Mouse (Mus musculus) A20 (cell line): Measurements from ENCODE around the gene Zfp619.
A peak's percentile ranks its signal among the peaks of the same experiment; 100 is the strongest.
"Not testable (repeated sequence)": the region's sequence is repeated elsewhere in the genome, so short reads cannot be mapped to it uniquely, and the experiment has no call there.

Experiments
- DNase-seq: peaks from one replicate; pipeline ENCODE4 v3.0.0-alpha.2; 2011; ENCODE audit warnings: low read depth, low spot score

Gene Zfp619

DNA sequence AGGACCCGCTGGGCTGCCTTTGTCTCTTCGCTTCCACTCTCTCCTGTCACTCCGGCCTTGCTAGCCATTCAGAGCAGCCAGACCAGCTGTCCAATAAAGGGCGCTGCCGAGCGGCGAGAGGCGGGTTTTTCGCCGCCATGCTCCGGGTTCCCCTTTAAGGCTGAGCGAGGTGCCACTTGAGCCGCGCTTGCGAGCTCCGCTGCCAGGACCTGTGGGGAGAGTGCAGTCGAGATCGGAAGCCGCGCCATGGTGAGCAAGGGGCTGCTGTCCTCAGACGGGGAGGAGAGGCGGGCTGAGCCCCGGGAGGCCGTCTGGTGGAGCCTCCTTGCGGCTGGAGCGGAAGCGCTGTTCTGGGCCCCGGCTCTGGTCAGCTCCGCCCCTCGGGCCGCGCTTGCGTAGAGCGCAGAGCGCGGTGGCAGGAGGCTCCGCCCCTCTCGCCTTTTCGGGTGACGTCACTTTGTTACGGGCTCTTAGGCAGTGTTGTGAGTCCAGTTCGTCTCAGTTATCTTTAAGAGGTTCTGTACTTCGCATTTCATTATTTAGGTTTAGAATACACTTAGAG, at the start of gene Zfp619:
Gene Zfp619 (plus strand): TSS at position 151 of the 562 bp plus-strand sequence.
- DNase-seq = peak; percentile 89

- no peak for DNase-seq
Observed at GRCm38 (mm10) chr7:39479013-39479412, 38.6 kb upstream of the Zfp619 start.

DNA sequence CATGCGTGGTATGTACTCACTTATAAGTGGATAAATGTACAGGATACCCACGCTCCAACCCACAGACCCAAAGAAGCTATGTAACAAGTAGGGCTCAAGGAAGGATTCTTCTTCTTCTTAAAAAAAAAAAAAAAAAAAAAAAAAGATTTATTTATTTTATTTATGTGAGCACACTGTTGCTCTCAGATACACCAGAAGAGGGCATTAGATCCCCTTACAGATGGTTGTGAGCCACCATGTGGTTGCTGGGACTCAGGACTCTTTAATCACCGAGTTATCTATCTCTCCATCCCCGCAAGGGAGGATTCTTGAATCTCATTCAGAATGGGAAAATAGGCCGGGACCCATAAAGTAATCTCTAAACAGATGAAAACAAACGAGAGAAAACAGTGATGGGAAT, 33.2 kb upstream of the Zfp619 start:
- DNase-seq = no peak

DNA sequence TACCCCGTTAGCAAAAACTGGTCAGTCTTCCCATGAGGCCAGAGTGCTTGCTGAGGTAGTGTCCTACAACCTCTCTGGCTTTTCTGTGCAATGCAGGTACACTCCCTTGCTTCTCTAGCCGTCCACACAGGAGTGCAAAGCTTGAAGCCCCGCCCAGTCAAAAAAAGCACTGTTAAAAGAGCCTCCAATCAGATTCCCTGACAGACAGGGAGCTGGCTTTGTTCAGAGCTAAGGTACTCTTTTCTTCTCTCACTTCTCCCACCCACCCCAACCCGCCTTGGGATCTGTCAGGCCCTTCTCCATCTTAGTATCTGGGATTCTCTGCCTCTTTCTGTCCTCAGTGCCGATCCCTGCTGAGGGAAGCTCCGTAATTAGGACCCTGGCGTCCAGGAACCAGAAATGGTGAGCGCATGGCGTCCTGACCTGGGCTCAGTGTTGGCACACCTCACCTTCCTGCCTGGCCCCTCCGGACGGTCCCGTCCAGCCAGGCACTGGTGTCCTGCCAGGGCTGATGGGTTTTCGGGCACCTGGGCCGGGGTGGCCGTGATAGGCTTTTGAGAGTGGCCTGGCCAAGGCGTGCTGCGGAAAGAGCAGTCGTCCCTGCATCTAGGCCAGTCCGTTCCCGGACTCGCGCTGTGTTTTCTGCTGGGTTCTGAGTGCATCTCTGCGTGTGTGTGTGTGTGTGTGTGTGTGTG, 30.3 kb upstream of the Zfp619 start:
- no peak for DNase-seq

- no peak for DNase-seq
Observed at GRCm38 (mm10) chr7:39487854-39488205, 29.7 kb upstream of the Zfp619 start.

- no peak for DNase-seq
Observed at GRCm38 (mm10) chr7:39494646-39495045, 22.9 kb upstream of the Zfp619 start.

DNA sequence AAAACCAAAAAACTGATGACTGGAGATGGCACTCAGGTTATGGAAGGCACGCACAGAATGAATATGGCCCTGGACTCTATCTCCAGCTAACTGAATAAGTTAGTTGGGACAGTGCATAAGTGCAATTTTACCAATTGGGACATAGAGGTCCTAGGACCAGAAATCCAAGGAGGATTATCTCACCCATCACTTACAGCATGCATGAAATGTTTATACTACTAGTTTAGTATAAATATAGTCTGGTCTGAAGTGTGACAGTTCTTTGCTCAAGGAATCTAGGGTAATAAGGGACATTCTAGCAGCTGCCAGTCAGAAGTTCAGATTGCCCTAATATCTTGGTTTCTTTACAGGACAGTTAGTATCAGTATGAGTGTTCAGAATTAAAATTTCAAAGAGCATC, 13.5 kb upstream of the Zfp619 start:
- no peak for DNase-seq

DNA sequence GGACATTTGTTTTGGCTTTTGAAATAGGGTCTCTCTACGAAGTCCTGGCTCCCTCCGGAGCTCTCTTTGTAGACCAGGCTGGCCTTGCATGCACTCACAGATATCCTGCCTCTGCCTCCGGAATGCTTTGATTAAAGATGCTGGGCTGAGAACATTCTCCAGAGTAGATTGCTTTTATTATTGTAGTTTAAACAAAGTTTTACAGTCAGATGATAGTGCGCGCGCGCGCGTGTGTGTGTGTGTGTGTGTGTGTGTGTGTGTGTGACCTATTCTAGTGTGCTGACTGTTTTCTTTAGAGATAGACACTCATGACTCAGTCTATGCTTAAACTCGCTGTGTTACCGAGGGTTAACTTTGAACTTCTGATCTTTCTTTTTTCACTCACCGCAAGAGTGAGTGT, 796 bp downstream of the Zfp619 start:
- no peak for DNase-seq

DNA sequence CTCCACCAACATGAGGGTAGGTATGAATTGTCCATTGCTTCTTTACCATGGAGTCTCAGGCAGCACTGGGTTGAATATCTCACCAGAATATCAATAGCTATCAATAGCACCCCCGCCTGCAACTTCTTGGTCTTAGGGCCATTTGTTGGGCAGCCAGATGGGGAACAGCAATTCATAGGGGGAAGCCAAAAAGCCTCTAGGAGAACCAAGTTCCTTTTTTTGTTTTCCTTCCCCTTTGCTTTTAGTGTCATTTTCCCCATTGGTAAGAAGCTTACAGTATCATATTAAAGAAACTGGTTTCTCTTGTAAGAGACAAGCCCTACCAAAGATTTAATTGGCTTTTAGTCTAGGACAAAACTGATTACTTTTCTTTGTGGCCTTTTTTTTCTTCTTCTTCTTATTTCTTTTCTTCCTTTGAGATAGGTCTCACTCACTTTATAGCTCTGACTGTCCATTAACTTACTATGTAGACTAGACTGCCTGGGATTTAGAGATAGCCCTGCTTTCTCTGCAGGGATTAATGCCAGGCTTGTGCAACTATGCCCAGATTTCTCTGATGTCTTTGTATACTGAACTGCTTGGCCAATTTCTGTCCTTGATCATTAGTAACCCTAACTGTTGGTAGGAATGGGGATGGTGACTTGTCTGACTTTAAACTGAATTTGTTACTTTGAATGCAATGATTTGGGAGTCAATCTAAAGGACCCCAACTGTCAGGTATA, 6.3 kb downstream of the Zfp619 start:
- DNase-seq = no peak

- DNase-seq = no peak
Observed at GRCm38 (mm10) chr7:39543151-39543550, 25.6 kb downstream of the Zfp619 start.

DNA sequence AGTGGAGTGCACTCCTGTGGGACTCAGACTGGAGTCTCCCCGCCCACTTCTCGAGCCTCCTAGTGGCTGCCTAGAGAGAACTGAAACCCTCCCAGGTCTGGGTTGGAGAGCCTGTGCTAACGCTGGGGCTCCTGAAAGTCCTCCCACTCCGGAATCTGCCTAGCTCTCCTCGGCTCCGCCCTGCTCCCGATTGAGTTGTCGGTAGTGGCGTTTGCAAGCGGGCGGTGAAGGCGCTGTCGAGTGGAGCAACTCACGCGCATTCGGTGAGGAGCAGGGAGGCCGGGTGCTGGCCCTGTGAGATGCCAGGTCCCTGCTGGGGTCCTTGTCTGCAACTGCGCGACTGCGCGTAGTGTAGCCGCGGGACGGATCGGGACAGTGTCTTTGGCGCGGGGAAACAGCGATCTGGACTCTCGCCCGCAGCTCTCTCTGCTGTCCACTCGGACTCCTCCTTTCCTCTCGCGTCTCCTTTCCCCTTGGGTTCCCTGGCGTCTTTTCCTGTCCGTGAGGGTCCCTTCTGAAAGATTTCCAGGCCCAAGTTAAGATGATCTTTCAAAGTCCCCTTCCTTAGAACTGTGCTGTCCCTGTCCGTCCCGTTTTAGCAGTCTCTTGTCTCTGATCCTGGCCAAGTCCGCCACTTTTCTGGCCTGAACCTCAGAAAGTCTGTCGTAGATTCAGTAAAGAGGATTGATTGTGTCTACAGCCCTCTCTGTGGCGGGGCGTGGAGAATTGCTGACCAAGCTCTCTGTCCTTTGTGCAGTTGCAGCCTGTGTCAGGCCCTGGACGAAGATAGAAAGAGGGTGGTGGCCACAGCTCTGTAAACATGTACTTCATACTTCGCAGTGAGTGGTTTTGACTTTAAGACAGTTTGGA, 26.9 kb downstream of the Zfp619 start:
- DNase-seq = no peak

DNA sequence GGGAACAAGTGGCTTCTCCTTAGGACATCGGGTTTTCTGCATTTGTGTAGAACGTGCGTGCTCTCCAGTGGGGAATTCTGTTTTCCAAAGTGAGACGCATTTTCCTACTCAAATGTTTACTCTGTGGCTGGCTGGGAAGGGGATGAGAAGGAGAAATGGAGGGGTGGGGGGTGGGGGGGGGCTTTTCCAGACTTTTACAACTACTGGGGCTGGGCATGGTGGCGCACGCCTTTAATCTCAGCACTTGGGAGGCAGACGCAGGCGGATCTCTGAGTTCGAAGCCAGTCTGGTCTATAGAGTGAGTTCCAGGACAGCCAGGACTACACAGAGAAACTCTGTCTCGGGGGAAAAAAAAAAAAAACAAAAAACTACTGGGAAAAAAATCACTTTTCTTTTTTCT, 27.6 kb downstream of the Zfp619 start:
- no peak for DNase-seq

- no peak for DNase-seq
Observed at GRCm38 (mm10) chr7:39549336-39549735, 31.8 kb downstream of the Zfp619 start.

- DNase-seq = peak; percentile 96
Observed at GRCm38 (mm10) chr7:39551976-39552891, 34.7 kb downstream of the Zfp619 start.

GRCm38 (mm10) chr7:39552993-39553392, 35.4 kb downstream of the Zfp619 start:
- DNase-seq = no peak

GRCm38 (mm10) chr7:39553871-39554270, 36.3 kb downstream of the Zfp619 start:
- no peak for DNase-seq

DNA sequence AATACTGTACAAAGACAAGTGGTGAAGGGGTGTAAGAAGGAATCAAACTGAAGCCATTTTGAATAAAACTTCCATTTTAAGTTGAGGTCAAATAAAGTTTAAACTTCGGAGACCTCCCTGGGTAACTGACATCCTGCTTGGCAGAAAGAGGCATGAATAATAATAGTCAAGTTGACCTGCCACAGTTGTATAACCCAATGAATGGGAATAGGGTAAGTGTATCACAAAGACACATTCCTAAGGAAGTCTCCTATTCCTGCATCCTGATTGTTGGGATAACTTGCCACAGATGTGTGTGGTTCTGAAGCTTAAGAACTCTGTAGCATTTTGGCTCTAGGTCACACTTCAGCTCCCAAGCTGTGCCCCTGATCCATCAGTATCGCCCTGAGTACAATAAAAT, 62.5 kb downstream of the Zfp619 start:
- no peak for DNase-seq

DNA sequence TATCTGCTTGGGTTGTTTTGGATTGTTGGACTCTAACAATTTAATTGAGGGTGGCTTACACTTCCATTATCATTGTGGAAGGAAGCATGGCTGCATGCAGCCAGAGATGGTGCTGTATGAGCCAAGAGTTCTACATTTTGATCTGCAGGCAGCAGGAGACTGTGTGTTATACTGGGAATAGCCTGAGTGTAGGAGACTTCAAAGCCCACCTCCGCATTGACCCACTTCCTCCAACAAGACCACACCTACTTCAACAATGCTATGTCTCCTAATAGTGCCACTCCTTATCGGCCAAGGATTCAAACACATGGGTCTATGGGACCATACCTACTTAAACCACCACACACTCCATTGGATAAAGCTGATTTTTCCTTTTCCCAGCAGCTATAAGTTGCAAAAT, 63.0 kb downstream of the Zfp619 start:
- no peak for DNase-seq

DNA sequence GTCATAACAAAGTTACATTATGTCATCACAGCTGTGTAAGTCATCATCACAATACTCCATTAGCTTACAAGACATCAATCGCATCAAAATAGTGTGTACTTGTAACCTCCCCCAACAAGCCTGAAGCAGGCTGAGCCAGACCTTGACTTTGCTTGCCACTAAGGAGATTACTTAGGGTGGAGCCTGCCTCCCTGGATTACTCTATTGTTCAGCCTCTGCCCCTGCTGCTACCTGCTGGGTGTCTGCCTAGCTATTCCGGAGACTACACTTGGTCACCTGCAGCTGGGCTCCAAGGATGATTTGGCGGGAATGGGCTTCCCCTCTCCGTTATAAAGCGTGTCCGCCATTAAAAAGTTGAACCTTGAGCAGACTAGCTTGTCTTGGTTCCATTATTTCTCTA, 69.3 kb downstream of the Zfp619 start:
- not testable (repeated sequence) for DNase-seq

- DNase-seq = no peak
Observed at GRCm38 (mm10) chr7:39588037-39588436, 70.5 kb downstream of the Zfp619 start.

DNA sequence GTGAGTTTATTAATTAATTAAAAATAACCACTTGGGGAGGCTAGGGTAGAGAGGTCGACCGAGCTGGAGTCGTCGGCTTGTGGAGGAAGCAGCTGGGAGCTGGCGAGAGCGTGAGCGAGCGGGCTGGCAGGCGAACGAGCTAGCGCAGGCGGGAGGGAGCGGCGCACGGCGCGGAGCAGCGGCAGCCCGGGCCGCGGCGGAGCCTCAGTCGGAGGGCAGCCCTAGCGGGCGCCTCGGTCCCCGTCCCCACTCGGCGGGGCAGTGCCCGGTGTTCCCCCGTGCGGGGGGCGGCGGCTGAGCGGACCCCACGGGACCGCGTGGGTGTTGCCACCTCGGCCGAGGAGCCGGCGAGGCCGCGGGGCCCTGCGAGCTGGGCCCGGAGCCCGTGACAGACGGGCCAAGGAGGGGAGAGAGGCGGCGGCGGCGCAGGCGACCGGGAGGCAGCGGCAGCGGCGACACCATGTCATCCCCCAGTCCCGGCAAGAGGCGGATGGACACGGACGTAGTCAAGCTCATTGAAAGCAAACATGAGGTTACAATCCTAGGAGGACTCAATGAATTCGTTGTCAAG, 71.0 kb downstream of the Zfp619 start:
- not testable (repeated sequence) for DNase-seq
